Mouse (Mus musculus) kidney, adult 11 months (tissue): ENCODE measurements around the gene Pla2g5.
"Not testable (repeated sequence)": the region's sequence is repeated elsewhere in the genome, so short reads cannot be mapped to it uniquely, and the experiment has no call there.

Source experiments
- DNase-seq: peaks from one replicate; pipeline ENCODE4 v3.0.0; 2022

Pla2g5 gene

DNA sequence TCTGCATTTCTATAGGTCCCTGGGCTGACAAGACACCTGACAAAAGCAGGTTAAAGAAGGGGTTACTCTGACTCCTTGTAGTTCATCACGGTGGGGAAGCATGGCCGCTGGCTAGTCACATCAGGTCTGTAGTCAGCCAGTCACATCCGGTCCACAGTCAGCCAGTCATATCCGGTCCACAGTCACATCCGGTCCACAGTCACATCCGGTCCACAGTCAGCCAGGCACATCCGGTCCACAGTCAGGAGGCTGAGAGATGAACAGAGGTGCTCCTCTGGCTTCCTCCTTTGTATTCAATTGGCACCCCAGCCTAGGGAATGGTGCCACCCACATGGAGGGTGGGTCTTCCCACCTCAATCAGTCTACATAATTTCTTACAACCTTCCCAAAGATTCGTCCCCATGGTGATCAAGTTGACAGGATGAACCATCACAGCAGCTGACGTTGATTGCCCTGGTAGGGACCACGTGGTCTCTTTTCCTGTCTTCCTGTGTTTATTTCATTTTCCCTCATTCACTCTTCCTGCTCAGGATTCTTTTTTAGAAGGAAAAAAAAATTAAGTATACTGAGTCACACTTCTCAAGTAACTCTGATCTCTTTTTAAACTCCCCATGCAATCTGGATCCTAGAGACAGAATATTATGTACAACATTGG is at the start of gene Pla2g5:
Gene Pla2g5 (minus strand): TSS at position 139 of the 655 bp plus-strand sequence.
- DNase-seq, result no peak

DNA sequence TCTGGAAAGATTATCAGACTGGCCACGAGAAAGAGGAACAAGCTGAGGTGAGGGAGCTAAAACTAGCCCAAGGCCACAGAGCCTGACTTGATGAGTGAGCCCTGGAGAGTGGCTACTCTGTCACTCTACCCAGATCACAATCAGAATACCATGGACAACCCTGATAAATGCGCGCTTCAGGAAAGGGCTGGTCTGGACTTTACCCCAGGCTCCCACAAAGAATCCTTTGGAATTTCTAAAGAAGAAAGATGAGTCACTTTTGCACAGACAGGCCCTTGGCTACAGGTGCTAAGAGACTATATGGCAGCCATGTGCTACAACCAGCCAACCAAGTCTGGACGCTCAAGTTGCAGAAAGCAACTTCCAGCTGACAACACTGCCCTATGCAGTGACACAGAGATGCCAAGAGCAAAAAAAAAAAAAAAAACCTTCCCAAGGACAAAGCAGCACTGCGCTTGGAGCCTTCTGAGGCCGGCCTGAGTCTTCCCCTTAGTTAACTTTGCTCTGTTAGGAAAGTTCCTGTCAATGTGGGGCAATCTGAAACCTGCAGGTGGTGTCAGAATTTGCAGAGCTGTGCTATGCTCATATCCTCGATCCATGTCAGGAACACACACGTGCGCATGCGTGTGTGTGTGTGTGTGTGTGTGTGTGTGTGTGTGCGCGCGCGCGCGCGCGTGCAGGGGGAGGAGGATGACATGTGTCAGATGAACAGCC is 42.5 kb upstream of the Pla2g5 start:
- no peak for DNase-seq

DNA sequence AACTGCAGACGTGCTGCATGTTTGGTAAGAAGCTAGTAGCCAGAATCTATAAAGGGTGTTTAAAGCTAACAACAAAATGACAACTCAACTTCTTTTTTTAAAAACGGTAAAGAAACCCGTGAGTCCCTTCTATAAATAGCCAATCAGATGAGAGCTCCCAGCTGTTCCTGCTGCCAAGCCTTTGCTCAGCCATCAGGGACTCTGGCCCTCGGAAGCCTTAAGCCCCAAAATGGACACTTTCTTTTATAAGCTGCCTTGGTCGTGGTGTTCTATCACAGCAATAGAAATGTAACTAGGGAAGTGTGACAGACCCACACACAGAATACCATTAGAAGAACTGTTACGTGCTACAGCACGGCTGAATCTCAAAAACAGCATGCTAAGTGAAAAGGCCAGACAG is 36.1 kb upstream of the Pla2g5 start:
- no peak for DNase-seq

DNA sequence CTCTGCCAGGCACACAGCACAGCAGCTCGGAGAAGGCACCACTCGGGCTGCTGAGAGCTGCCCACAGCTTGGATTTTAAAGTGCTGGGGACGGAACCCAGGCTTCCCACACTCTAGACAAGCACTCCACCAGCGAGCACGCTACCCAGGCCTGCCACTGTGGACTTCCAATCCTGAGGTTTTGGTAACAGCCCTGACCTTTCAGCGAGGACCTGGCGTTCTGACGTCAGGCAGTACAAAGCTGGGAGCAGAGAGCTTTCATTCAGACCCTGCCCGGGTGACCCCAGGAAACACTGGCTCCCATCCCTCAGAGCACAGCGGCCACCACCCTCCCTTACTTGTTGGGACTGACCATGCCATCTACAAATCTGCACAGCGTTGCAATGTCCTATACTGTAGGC is 30.5 kb upstream of the Pla2g5 start:
- DNase-seq, result not testable (repeated sequence)

DNA sequence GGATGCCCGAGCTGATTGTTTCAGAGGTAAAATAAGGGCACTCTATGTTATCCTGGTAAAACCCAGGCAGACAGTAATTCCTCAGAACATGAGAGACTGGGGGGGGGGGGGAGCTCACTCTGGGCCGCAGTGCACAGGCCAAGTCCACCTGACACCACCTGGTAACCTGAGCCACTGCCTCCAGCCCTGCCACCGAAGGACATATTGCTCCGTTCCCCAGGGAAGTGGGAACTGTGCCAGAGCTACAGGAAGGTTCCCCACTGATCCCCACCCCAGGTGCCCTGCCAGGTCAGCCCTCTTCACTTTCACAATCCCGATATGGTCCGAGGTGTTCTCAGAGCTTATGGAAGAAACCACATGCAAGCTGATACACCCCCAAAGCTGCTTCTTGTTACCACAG is 29.4 kb upstream of the Pla2g5 start:
- no peak for DNase-seq

DNA sequence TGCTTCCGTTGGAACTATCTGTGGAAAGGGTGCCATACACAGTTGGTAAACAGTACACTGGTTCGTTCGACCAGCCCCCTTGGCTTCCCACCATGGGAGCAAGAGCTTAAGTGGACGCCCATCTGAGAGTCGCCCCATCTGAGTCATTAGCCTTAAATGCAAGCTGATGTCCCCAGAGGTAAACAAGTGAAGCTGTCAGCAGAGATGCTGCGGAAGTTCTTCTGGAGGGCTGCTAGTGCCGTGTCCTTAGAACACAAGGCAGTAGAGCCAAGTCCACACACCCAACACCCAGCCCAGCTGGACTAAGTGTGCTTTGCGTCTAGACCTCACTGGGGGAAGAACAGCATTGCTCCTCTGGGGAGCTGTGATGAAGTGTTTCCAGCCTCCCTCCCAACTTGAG is 26.4 kb upstream of the Pla2g5 start:
- no peak for DNase-seq

DNA sequence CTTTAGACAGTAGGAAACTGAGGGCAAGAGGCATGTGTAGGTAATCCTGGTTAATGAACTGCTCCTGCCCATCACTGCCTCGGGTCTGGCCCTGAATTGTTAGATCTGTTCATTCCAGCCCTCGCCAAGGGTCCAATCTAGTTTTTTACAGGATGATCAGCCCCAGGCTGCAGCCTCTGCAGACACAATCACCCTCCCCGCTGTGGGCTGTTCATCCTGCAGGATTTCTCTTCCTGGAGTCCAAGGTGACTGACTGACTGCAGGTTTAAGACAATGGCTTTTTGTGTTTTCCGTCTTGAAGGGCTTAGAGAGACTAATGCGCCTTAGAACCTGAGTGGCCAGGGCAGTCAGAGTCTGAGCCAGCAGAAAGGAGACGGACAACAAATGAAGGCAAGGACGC is 25.9 kb upstream of the Pla2g5 start:
- DNase-seq, result no peak

DNA sequence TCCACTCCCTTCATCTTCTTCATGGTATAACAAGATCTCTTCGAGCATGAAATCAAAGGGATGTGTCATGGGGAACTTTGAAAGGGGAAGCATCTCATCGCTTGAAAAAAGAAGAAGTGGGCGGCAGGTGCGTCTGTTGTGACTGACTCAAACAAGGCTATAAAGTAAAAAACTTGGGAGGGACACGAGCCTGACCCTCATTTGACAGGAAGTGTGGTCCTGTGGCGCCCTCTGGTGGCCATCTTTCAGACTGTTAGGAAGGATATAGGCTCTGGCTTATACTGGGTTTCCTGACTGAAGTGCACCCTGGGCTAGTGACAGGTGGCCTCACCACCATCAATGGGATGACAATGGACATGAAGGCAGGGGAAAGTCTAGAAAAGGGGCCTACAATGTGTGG is 21.0 kb upstream of the Pla2g5 start:
- peak; percentile 66 for DNase-seq

DNA sequence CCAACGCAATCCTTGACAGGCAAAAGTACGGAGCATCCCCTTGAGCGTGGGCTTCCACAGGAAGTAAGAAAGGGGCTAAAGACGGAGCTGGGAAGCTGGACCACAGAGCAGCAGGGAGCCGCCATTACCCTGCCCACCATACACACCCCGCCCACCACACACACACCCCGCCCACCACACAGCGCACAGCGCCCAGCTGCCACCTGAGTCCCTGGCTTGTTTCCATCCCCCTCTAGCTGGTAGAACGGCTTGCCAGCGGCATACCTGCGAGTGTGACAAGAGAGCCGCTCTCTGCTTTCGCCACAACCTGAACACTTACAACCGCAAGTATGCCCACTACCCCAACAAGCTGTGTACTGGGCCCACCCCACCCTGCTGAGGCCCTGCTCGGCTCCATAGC is 18.9 kb upstream of the Pla2g5 start:
- no peak for DNase-seq

DNA sequence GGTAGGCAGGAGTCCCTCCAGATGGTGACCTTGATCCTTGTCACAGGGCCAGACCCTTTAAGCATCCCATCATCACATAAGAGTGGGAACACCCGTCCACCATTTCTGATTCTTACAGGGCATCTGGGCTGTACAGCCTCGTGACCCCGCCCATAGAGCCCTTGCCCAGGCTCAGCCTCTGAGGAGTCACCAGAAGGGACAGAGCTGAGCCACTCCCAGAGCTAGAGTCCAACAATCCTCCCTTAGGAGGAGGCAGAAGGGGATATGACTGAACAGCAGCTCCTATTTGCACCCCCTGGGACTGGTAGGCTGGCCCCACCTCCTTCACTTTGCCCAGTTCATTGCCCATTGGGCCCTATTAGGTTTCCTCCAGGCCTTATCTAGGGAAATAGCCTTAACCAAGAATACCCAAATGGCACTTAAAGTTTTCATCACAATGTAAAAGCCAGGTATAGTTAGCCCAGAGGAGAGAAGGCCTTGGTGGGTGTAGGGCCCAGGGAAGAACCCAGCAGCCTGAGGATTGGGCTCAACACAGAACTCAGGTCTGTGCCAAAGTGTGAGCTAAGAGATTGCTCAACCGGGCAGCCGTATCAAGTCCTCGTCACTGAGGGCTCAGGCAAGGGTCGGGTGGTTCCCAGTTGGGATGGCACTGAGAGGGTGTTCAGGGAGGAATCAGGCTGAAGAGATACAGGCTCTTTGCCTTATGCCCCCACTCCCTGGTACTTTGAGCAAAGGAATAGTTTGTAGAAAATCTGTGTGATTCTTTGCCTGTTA is 17.7 kb upstream of the Pla2g5 start:
- no peak for DNase-seq

DNA sequence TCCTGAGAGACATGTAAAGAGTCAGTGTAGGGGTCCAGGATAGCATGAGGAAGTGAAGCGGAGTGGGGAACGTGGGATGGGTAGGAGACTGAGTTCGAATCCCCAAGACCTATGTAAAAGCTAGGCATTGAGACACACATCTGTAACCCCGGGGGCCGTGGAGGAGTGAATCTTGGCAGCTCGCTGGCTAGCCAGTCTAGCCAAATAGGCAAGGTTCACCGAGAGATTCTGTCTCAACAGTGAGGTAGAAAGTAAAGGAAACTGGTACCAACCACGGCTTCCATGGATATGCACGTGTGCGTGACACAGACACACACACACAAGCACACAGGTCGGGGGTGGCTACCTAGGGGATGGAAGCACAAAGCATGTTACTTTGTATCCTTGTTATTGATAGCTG is 16.5 kb upstream of the Pla2g5 start:
- no peak for DNase-seq

DNA sequence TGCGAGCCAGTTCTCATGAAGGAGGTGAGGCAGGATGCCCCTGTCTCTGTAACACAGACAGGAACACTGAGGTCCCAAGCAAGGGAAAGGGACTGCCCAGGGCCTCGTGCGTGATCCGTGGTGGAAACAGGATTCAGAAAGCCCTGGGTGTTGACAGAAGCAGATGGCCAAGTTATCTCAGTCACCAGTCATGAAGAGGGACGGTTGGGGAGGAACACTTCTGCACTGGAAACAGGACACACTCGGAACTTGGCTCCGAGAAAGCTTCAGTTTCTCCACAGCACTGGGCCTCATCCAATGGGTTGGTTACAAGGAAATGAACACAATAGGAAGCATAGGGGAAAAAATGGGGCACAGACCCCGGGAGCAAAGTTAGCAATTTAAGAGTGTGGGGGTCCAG is 15.5 kb upstream of the Pla2g5 start:
- no peak for DNase-seq

DNA sequence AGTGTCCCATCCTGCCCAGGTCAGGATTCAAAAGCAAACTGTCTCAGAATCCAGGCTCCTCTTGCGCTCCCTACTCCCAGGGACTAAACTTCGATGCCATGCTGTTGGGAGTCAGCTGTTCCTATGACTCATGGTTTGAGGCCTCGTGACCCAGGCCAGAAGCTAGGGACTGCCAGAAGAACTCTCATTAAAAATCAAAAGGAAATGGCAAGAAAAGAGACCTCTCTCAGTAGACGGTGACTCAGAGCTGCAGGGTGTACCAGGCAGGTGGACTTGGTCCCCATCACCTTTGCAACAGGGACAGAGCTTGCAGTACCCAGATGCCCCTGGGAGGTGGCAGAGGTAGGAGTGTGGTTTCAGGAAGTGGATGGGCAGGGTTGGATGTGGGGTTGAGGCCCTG is 14.4 kb upstream of the Pla2g5 start, which contains the start of gene Pla2g2e:
Gene Pla2g2e (plus strand): TSS at position 212 of the 400 bp plus-strand sequence.
- no peak for DNase-seq

DNA sequence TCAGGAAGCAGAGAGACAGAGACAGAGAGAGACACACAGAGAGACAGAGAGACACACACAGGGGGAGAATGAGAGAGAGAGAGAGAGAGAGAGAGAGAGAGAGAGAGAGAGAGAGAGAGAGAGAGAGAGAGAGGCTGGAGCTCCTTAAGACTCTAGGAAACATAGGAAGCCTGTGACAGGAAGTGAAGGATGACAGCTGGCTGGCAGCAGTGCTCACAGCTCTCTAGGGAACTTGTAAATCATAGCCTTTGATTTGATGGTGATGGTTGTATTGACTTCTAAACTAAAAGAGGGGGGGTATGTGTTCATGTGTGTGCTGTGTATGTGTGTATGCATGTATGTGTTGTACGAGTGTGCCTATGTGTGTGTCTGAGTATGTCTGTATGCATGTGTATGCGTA is 12.7 kb upstream of the Pla2g5 start:
- DNase-seq, result no peak

DNA sequence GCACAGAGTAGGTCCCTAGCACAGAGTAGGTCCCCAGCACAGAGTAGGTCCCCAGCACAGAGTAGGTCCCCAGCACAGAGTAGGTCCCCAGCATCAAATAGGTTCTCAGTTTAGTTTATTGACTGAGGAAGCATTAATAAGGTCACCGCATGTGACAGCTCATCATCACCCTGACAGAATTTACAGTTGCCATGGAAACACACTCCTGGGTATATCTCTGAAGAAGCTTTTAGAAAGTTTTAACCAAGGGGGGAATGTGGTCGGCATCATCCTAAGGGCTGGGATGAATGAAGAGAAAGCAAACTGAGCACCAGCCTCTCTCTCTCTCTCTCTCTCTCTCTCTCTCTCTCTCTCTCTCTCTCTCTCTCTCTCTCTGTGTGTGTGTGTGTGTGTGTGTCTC is 12.0 kb upstream of the Pla2g5 start:
- DNase-seq, result not testable (repeated sequence)

DNA sequence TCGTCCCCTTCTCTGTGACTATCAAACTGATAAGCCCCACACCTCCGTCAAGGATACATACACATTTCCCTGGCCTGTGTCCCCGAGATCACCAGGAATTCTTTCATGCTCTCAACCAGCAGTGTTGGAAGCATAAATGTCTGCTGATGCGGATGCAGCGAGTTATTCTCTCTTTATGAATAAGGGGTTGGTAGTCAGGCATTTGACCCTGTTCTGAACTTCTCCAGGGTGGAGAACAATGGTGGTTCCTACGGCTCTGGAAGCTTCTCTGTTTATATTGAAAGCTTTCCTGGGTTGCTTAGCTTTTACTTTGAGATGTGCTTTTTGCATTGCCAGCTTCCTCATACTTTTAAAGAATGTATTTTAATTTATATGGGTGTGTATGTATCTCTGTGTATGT is 10.6 kb upstream of the Pla2g5 start, which contains the start of gene Gm13030:
Gene Gm13030 (minus strand): TSS at position 101 of the 400 bp plus-strand sequence.
- DNase-seq, result no peak

DNA sequence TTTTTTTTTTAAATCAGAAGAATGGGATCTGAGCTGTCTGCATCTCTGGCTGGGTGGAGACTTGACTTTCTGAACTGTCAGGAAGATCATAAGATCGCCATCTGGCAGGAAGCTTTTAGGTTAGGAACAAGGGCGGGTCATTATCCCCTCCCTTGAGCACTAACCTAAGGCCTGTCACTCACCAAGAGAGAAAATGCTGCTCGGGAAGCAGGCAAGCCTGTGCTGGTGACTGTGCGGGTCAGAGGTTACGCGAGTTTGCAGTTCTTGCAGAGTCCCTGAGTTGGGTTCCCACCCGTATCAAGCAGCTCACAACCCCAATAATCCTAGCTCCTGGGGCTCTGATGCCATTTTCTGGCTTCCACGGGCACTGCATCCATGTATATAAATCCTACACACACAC is 5.4 kb upstream of the Pla2g5 start:
- no peak for DNase-seq

DNA sequence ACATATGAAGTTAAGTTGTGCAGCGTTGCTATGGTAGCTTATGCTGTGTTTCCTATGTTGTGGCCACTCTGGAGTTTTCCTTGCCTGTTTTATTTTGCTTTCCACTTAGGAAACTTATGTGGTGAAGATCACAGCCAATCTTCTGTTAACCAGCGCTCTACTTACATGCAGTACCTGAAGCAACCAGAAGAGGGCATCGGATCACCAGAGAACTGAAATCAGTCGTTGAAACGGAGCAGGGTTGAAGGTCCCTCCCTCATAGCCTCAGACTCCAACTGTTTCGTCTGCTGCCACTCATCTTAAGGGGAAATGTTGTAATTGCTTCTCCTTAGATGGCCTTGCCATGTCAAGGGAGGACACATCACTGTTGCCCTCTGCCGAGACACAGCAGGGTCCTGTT is 3.1 kb upstream of the Pla2g5 start:
- peak; percentile 54 for DNase-seq

DNA sequence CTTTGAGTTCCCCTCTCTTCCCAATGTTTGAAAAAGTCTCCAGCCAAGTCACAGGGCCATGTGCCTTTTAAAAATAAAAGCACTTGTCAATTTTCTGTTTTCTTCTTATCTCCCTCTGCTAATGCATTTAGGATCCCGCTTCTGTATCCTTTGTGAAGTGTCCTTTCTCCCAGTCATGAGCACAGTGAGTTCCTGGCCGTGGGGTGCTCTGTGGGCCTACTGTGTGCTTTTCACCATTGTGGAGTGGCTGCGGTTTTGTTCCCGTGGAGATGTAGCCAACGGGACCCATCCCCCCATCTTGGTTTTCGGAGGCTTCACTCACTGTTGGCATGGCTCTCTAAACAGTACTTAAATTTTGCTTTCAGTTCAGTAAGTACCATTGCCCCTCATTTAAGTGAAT is 2.7 kb upstream of the Pla2g5 start:
- no peak for DNase-seq

DNA sequence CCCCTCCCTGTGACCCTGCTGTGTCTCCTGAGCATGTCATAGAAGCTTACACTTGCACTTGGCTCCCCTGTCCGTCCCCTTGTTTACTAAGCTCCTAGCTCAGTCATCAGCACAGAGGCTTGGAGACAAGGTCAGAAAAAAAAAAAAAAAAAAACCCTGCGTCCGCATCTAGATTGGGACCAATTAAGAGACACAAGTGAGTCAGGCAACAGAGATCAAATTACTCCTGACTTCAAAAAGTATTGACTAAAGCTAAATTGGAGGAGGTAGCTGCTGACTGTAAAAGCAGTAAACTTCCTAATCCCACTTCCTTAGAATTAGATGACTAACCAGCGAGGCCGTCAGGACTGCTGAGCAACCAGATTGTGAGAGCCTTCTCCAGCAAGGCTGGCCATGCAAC is 1.8 kb upstream of the Pla2g5 start:
- DNase-seq, result no peak

DNA sequence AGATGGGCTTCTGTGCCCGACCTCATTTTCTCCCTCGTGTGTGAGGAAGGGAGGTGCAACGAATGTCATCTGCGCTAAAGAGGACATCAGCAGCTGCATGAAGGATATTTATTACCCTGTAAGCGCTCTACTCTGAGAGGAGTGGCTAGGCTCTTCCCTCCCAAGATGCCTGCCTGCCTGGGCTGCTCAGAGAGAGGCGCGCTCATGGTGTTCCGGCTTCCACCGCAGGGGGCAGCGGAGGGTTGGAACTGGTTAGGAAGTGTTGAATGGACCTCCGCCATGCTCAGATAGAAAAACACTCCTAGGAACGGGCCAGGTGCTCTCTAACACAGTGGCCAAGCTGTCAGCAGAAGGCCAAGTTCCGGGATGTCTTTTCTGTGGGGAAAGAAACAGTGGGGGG is 3.6 kb downstream of the Pla2g5 start:
- peak; percentile 45 for DNase-seq

DNA sequence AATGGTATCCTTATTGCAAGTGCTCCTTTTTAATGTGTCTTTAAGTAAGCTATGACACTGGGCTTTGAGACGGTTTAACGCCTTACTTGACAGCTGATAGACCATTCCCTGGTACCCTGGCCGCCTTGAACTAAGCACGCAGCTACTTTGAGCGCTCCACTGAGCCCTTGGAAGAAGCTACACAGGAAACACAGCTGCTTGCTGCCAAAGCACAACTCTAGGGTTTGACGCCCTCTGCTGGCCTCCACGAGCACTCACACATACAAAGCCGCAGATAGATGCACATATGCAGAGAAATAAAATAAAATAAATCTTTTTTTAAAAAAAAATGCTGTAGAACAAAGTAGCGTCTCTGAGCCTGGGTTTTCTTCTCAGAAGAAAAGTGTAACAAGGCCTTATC is 4.0 kb downstream of the Pla2g5 start:
- no peak for DNase-seq

DNA sequence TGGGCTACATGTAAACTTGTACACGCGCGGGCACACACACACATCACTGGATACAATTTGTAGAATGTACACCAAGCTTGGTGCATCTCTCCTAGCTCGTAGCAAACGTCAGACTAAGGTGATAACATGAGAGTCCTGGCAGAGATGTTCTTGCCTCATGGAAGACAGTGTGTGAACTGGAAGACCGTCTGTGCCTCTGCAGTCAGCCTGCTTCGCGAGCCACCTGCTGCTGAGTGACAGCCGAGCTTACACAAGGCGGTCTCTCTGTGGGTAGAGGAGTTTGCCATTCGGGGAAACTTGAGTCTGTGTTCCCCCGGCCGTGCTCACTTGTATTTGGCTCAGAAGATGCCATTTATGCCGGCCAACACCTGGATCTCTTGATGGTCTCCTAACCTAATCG is 4.8 kb downstream of the Pla2g5 start:
- DNase-seq, result no peak

DNA sequence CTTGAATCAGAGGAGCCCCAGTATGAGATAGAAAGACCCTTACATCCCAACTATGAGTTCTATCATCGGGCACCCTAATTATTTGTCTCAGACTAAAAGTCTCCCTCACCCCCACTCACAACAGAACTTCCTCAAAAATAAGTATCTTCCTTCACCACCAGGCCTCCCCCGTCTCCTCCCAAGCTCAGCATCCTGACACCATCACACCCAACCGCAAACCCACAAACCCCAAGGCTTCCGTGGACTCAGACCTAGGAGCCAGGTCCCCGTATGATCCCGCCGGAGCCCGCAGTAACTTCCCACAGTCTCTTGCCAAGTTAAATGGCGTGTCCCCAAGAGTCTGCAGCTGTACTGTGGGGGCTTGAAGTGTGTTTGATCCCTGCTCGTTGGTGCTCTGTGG is 5.7 kb downstream of the Pla2g5 start:
- no peak for DNase-seq
